Mouse (Mus musculus) stomach, postnatal 0 days (tissue): ENCODE data around the gene Pik3c2a. TPM values are rescaled to one million over a fixed set of nuclear protein-coding genes. Genes with fewer than 3 reads are reported as not detected.

Source experiments
- ATAC-seq: fragments of 200-750 bp; cut with Nextera tagmentation; 2 replicates; pipeline ENCODE4 v1.8.0; 2017; ENCODE audit not compliant: low FRiP score, low TSS enrichment
- DNase-seq: peaks from one replicate; pipeline ENCODE4 v3.0.0-alpha.2; 2016; ENCODE audit warnings: low spot score
- H3K27ac ChIP-seq: fragments of 300-500 bp; sonication (generic); replicated peaks from 2 replicates; pipeline ENCODE4 v1.5.1; 2014; ENCODE audit warnings: mild to moderate bottlenecking, control low read depth
- H3K27me3 ChIP-seq: fragments of 300-500 bp; sonication (generic); 2 replicates; pipeline ENCODE4 v1.6.1; 2014; ENCODE audit warnings: low read length; ENCODE audit not compliant: control insufficient read depth, insufficient read depth
- H3K36me3 ChIP-seq: fragments of 300-500 bp; sonication (generic); 2 replicates; pipeline ENCODE4 v1.6.1; 2014; ENCODE audit warnings: low read length, mixed read lengths; ENCODE audit not compliant: control insufficient read depth, insufficient read depth
- H3K4me1 ChIP-seq: fragments of 300-500 bp; sonication (generic); replicated peaks from 2 replicates; pipeline ENCODE4 v1.6.1; 2014; ENCODE audit warnings: antibody characterized with exemption; ENCODE audit not compliant: control insufficient read depth, insufficient read depth
- H3K4me2 ChIP-seq: fragments of 300-500 bp; sonication (generic); replicated peaks from 2 replicates; pipeline ENCODE4 v1.6.1; 2014; ENCODE audit warnings: low read depth, mild to moderate bottlenecking, control low read depth, moderate library complexity
- H3K4me3 ChIP-seq: fragments of 300-500 bp; sonication (generic); 2 replicates; pipeline ENCODE4 v1.5.1; 2014; ENCODE audit warnings: low read depth, low read length, control low read depth
- H3K9ac ChIP-seq: fragments of 300-500 bp; sonication (generic); 2 replicates; pipeline ENCODE4 v1.6.1; 2014; ENCODE audit warnings: mild to moderate bottlenecking, low read length, control low read depth, mixed read lengths
- H3K9me3 ChIP-seq: fragments of 300-500 bp; sonication (generic); 2 replicates; pipeline ENCODE4 v1.6.1; 2016; ENCODE audit warnings: low read length; ENCODE audit not compliant: control insufficient read depth
- CTCF ChIP-seq: IDR thresholded peaks from 2 replicates; pipeline ENCODE4 v1.5.1; 2016; ENCODE audit warnings: antibody characterized with exemption, low read depth, mild to moderate bottlenecking, moderate library complexity
- EP300 ChIP-seq: optimal IDR thresholded peaks from 2 replicates; pipeline ENCODE3; 2016; ENCODE audit warnings: antibody characterized with exemption
- WGBS: fragments of 180-500 bp; shearing (Covaris S2); extraction: QIAGEN DNeasy Blood & Tissue Kit; methylation state at CpG from one replicate; pipeline ENCODE4 v1.1.7; 2014; 5-methylcytosine and 5-hydroxymethylcytosine counted together
- polyA plus RNA-seq: library from polyadenylated mRNA; unstranded; fragments of >200 nt; fragmentation: Nextera tagmentation; extraction: Ambion mirVana; gene quantifications from 2 replicates; pipeline ENCODE4 v1.2.1, GENCODE M21; 2015

Gene Pik3c2a
- polyA plus RNA-seq, 1 experiment from 2014 or later: 12.0 TPM

DNA sequence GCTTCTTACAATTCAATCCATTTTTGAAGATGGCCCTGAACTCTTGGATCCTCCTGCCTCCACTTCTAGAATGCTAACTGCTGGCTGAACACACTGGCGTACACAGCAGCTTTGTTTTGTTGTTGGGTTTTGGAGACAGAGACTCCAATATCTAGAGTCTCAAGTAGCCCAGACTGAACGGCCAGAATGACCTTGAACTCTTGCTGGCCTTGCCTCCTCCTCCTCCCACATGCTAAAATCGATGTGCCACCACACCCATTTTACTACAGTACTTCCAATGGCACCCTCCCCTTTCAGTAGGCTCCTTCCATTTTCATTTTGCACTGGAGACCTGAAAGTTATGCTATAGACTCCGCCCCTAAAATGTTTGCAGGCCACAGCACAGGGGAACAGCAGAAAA is 142.1 kb downstream of the Pik3c2a start:
- no peak for TF ChIP-seq EP300
- TF ChIP-seq CTCF: no peak
- Histone ChIP-seq H3K36me3 (no peaks in the 10 kb centered on the region), H3K27me3 (no peaks in the 10 kb centered on the region), H3K4me3 (no peak overlapping the region), H3K4me1 (no peaks in the 10 kb centered on the region), H3K27ac (0 out of 2 replicates have a peak overlapping the region, but pooled peaks have one; percentile 2), H3K4me2 (no peak overlapping the region), H3K9ac (no peak overlapping the region), H3K9me3 (no peaks in the 10 kb centered on the region)
- no peak for DNase-seq
- ATAC-seq: no peak
- WGBS: 72% methylated on average over 4 of the region's 4 CpGs

DNA sequence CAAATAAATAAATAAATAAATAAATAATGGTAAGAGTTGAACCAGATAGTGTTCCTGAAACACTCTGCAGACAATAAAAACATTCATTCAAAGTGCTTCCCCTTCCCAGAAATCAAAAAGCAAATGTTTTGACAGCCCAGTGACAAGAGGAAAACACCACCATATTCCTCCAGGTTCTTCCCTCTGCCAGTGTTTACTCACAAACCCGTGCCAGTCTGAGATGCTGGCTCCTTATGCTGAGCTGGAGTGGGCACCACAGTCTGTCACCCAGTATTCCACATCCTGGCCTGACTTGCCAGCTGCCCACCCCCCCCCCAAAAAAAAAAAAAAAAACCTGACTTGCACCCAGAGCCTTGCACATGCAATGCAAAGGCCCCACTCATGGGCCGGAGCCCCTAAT is 144.4 kb downstream of the Pik3c2a start:
- Histone ChIP-seq H3K9ac (no peak overlapping the region), H3K4me3 (no peak overlapping the region), H3K27ac (no peak overlapping the region), H3K9me3 (no peaks in the 10 kb centered on the region), H3K27me3 (no peaks in the 10 kb centered on the region), H3K4me2 (no peak overlapping the region), H3K36me3 (no peaks in the 10 kb centered on the region), H3K4me1 (no peaks in the 10 kb centered on the region)
- no peak for TF ChIP-seq EP300
- TF ChIP-seq CTCF: no peak
- ATAC-seq (no peak), DNase-seq (no peak)
- 69% methylated on average over 2 of the region's 2 CpGs for WGBS

- WGBS: 50% methylated on average over 10 of the region's 10 CpGs
- DNase-seq: no peak
- no peak for ATAC-seq
Measured at GRCm38 (mm10) chr7:116298389-116298788, 144.9 kb downstream of the Pik3c2a start.

DNA sequence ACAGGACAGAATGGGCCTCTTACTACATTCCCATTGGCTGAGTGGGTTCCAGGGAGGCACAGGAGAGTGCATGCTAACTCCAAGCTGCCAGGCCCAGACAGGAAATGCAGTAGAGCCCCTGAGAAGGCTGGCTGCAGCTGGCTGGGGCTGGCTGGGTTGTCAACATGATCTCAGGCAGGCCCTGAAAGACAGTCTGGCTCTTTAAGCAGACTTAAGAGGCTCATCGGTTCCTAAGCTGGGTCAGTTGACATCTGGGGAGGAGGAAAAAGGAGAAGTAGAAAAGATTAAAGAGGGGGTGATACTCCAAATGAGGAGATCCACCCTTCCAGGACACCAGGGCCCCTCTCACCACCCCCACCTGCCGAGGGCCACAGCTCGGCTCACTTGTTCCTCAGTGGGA is 148.3 kb downstream of the Pik3c2a start:
- ATAC-seq (0 out of 2 replicates have a peak, but pooled peaks have one; percentile 37), DNase-seq (no peak)
- Histone ChIP-seq H3K4me2 (no peak overlapping the region), H3K4me1 (no peaks in the 10 kb centered on the region), H3K27me3 (no peaks in the 10 kb centered on the region), H3K4me3 (no peak overlapping the region), H3K9ac (0 out of 2 replicates have a peak overlapping the region, but pooled peaks have one; percentile 23), H3K9me3 (no peaks in the 10 kb centered on the region), H3K36me3 (no peaks in the 10 kb centered on the region), H3K27ac (no peak overlapping the region)
- TF ChIP-seq CTCF: no peak
- TF ChIP-seq EP300: no peak
- WGBS: 62% methylated on average over 3 of the region's 3 CpGs

More at GRCm38 (mm10) chr7:116298389-116298788, 144.9 kb downstream of the Pik3c2a start:
- Histone ChIP-seq H3K4me1 (no peaks in the 10 kb centered on the region), H3K27me3 (no peaks in the 10 kb centered on the region), H3K4me3 (no peak overlapping the region), H3K9ac (no peak overlapping the region), H3K36me3 (no peaks in the 10 kb centered on the region), H3K27ac (no peak overlapping the region), H3K9me3 (no peaks in the 10 kb centered on the region), H3K4me2 (no peak overlapping the region)
- TF ChIP-seq CTCF (no peak), EP300 (no peak)

DNA sequence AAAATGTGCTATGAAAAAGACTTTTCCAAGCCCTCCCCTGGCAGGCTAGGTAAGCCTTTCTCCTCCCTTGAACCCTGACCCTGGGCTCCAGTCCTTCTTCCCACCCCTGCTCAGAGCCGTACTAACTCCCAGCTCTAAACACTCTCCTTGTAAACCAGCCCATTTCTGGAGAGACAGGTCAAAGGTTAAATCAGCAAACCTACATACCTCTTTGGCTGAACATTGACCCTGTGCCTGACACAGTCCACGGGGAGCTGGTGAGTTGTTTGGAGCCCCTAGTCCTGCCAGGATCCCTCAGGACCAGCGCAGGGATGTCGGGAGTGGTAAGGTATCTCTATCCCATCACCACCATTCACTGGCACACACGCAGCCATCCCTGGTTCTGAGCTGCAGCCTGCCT is 150.9 kb downstream of the Pik3c2a start:
- H3K4me3 ChIP-seq: no peak overlapping the region
- no peak for DNase-seq
- ATAC-seq: no peak
- no peak for TF ChIP-seq CTCF
- TF ChIP-seq EP300: no peak
- H3K27me3 ChIP-seq: no peaks in the 10 kb centered on the region
- H3K27ac ChIP-seq: no peak overlapping the region
- no peak overlapping the region for H3K9ac ChIP-seq
- H3K4me1 ChIP-seq: 0 out of 2 replicates have a peak, but pooled peaks cover 2% of the 10 kb centered on the region
- H3K9me3 ChIP-seq: no peaks in the 10 kb centered on the region
- no peaks in the 10 kb centered on the region for H3K36me3 ChIP-seq
- no peak overlapping the region for H3K4me2 ChIP-seq
- 41% methylated on average over 5 of the region's 5 CpGs for WGBS

- no peak for ATAC-seq
- Histone ChIP-seq H3K9ac (no peak overlapping the region), H3K4me2 (no peak overlapping the region), H3K4me3 (no peak overlapping the region), H3K27ac (peak overlapping the region; percentile 35; the same call in 1 of the 2 replicates), H3K36me3 (no peaks in the 10 kb centered on the region), H3K27me3 (no peaks in the 10 kb centered on the region), H3K9me3 (no peaks in the 10 kb centered on the region), H3K4me1 (peaks cover 2% of the 10 kb centered on the region; the same call in 1 of the 2 replicates)
- DNase-seq: no peak
- TF ChIP-seq EP300 (no peak), CTCF (no peak)
- 65% methylated on average over 1 of the region's 1 CpGs for WGBS
Measured at GRCm38 (mm10) chr7:116290559-116290958, 152.7 kb downstream of the Pik3c2a start.
